Mouse (Mus musculus): ENCODE results near the gene Clec9a. TPM values are rescaled to one million over a fixed set of nuclear protein-coding genes. Genes with fewer than 3 reads are reported as not detected.

Clec9a gene
- total and polyA plus RNA-seq, 3 experiments: not detected

- H3K27ac ChIP-seq (ENCODE audit: control insufficient read depth, low read depth, low read length): no peak overlapping the region
- H3K9ac ChIP-seq (ENCODE audit: control insufficient read depth, low read depth, low read length, poor library complexity, severe bottlenecking): no peak overlapping the region
- H3K4me3 ChIP-seq (ENCODE audit: control insufficient read depth in 1 of 2, insufficient read depth in 1 of 2, low read depth in 2 of 2, low read length in 2 of 2): no peak overlapping the region
- no peaks in the 10 kb centered on the region for H3K9me3 ChIP-seq (replicated peaks; ENCODE audit: insufficient read depth, low read length)
- no peak for DNase-seq (ENCODE audit: low read depth, low spot score)
- no peaks in the 10 kb centered on the region for H3K79me2 ChIP-seq (ENCODE audit: control insufficient read depth, insufficient read depth, low read length, poor library complexity)
- no peak for TF ChIP-seq SMC3 (IDR thresholded peaks at IDR 0.05; ENCODE audit: low read depth, low read length)
- no peak for TF ChIP-seq MEF2A (IDR thresholded peaks at IDR 0.05; ENCODE audit: extremely low read depth, insufficient replicate concordance, low read depth, low read length, poor library complexity, severe bottlenecking)
- TF ChIP-seq ZKSCAN1 (IDR thresholded peaks at IDR 0.05; ENCODE audit: low read depth, low read length): no peak
- TF ChIP-seq TAL1 (IDR thresholded peaks at IDR 0.05; ENCODE audit: low read length): no peak
- no peak for TF ChIP-seq KAT2A (conservative IDR thresholded peaks at IDR 0.05; ENCODE audit: low read depth, low read length)
- no peak for TF ChIP-seq GABPA (IDR thresholded peaks at IDR 0.05; ENCODE audit: low read depth, low read length)
- no peak for TF ChIP-seq ZMIZ1 (IDR thresholded peaks at IDR 0.05; ENCODE audit: low read depth, low read length)
- TF ChIP-seq ELF1 (IDR thresholded peaks at IDR 0.05; ENCODE audit: low read depth, low read length): no peak
- no peak for TF ChIP-seq TCF12 (IDR thresholded peaks at IDR 0.05; ENCODE audit: low read depth, low read length)
- TF ChIP-seq POLR2AphosphoS2 (IDR thresholded peaks at IDR 0.05; ENCODE audit: low read length): no peak
- TF ChIP-seq MAFK (IDR thresholded peaks at IDR 0.05; ENCODE audit: borderline replicate concordance, low read depth, low read length): no peak
- no peak for TF ChIP-seq MYB (IDR thresholded peaks at IDR 0.05; ENCODE audit: low read depth, low read length)
- TF ChIP-seq UBTF (IDR thresholded peaks at IDR 0.05; ENCODE audit: borderline replicate concordance, insufficient read depth, low read depth, low read length): no peak
- TF ChIP-seq TBP (IDR thresholded peaks at IDR 0.05; ENCODE audit: low read depth, low read length): no peak
- TF ChIP-seq CHD1 (IDR thresholded peaks at IDR 0.05; ENCODE audit: low read depth, low read length): no peak
- no peaks in the 10 kb centered on the region for H3K4me1 ChIP-seq (ENCODE audit: control insufficient read depth in 1 of 2, insufficient read depth in 2 of 2, low read length in 2 of 2)
- H3K27me3 ChIP-seq (ENCODE audit: control insufficient read depth in 1 of 2, insufficient read depth in 2 of 2, low read length in 2 of 2): peaks cover 0 to 1% of the 10 kb centered on the region in 2 experiments; a peak in 2 of 4 replicates
- no peaks in the 10 kb centered on the region for H3K36me3 ChIP-seq (ENCODE audit: control insufficient read depth in 1 of 2, insufficient read depth in 2 of 2, low read length in 2 of 2)
These were observed 64.0 kb downstream of the Clec9a start for GRCm38 (mm10) chr6:129472627-129473026.

Other genes with a start within 250 kb of the Clec9a start
- gene Clec2d, start 228.2 kb upstream of the Clec9a start, total RNA-seq (2012; rRNA removed): 1.7 and 2.8 TPM in 2 replicates
- gene Clec2d, start 228.2 kb upstream of the Clec9a start, polyA plus RNA-seq (2012; ENCODE audit: insufficient read depth in 1 of 2, insufficient read length in 2 of 2, low read depth in 1 of 2, low replicate concordance in 2 of 2, missing spikeins in 1 of 2): under 1 TPM in 1 of 2 experiments, not detected in 1; 0.50 TPM
- 0.26 TPM in 1 of 2 replicates, not detected in the other for gene Cd69, start 133.4 kb upstream of the Clec9a start, total RNA-seq (2012; rRNA removed)
- not detected for gene Cd69, start 133.4 kb upstream of the Clec9a start, polyA plus RNA-seq (2012; ENCODE audit: insufficient read depth in 1 of 2, insufficient read length in 2 of 2, low read depth in 1 of 2, low replicate concordance in 2 of 2, missing spikeins in 1 of 2)
- gene 4922502D21Rik, start 77.1 kb upstream of the Clec9a start, total RNA-seq (2012; rRNA removed): not detected in 2 replicates
- gene 4922502D21Rik, start 77.1 kb upstream of the Clec9a start, polyA plus RNA-seq (2012; ENCODE audit: insufficient read depth in 1 of 2, insufficient read length in 2 of 2, low read depth in 1 of 2, low replicate concordance in 2 of 2, missing spikeins in 1 of 2): not detected
- gene Clec12a, start 66.2 kb upstream of the Clec9a start, total RNA-seq (2012; rRNA removed): not detected in 2 replicates
- not detected for gene Clec12a, start 66.2 kb upstream of the Clec9a start, polyA plus RNA-seq (2012; ENCODE audit: insufficient read depth in 1 of 2, insufficient read length in 2 of 2, low read depth in 1 of 2, low replicate concordance in 2 of 2, missing spikeins in 1 of 2)
- not detected in 2 replicates for gene Clec12b, start 23.0 kb upstream of the Clec9a start, total RNA-seq (2012; rRNA removed)
- not detected for gene Clec12b, start 23.0 kb upstream of the Clec9a start, polyA plus RNA-seq (2012; ENCODE audit: insufficient read depth in 1 of 2, insufficient read length in 2 of 2, low read depth in 1 of 2, low replicate concordance in 2 of 2, missing spikeins in 1 of 2)
- gene Clec1b, start 11.6 kb upstream of the Clec9a start, total RNA-seq (2012; rRNA removed): not detected in 2 replicates
- not detected for gene Clec1b, start 11.6 kb upstream of the Clec9a start, polyA plus RNA-seq (2012; ENCODE audit: insufficient read depth in 1 of 2, insufficient read length in 2 of 2, low read depth in 1 of 2, low replicate concordance in 2 of 2, missing spikeins in 1 of 2)
- gene Clec1a, start 43.1 kb downstream of the Clec9a start, total RNA-seq (2012; rRNA removed): not detected in 2 replicates
- gene Clec1a, start 43.1 kb downstream of the Clec9a start, polyA plus RNA-seq (2012; ENCODE audit: insufficient read depth in 1 of 2, insufficient read length in 2 of 2, low read depth in 1 of 2, low replicate concordance in 2 of 2, missing spikeins in 1 of 2): not detected
- gene Olr1, start 98.3 kb downstream of the Clec9a start, total RNA-seq (2012; rRNA removed): 0.03 TPM in 1 of 2 replicates, not detected in the other
- under 1 TPM in 1 of 2 experiments, not detected in 1; 0.06 TPM for gene Olr1, start 98.3 kb downstream of the Clec9a start, polyA plus RNA-seq (2012; ENCODE audit: insufficient read depth in 1 of 2, insufficient read length in 2 of 2, low read depth in 1 of 2, low replicate concordance in 2 of 2, missing spikeins in 1 of 2)
- not detected in 2 replicates for gene Tmem52b, start 103.7 kb downstream of the Clec9a start, total RNA-seq (2012; rRNA removed)
- gene Tmem52b, start 103.7 kb downstream of the Clec9a start, polyA plus RNA-seq (2012; ENCODE audit: insufficient read depth in 1 of 2, insufficient read length in 2 of 2, low read depth in 1 of 2, low replicate concordance in 2 of 2, missing spikeins in 1 of 2): not detected
- gene Gabarapl1, start 124.3 kb downstream of the Clec9a start, total RNA-seq (2012; rRNA removed): 61.3 and 65.7 TPM in 2 replicates
- 10 to 100 TPM in 1 of 2 experiments, not detected in 1; 99.5 TPM for gene Gabarapl1, start 124.3 kb downstream of the Clec9a start, polyA plus RNA-seq (2012; ENCODE audit: insufficient read depth in 1 of 2, insufficient read length in 2 of 2, low read depth in 1 of 2, low replicate concordance in 2 of 2, missing spikeins in 1 of 2)
- gene Klre1, start 169.0 kb downstream of the Clec9a start, total RNA-seq (2012; rRNA removed): not detected in 2 replicates
- gene Klre1, start 169.0 kb downstream of the Clec9a start, polyA plus RNA-seq (2012; ENCODE audit: insufficient read depth in 1 of 2, insufficient read length in 2 of 2, low read depth in 1 of 2, low replicate concordance in 2 of 2, missing spikeins in 1 of 2): not detected
- gene Klrd1, start 182.9 kb downstream of the Clec9a start, total RNA-seq (2012; rRNA removed): not detected in 2 replicates
- not detected for gene Klrd1, start 182.9 kb downstream of the Clec9a start, polyA plus RNA-seq (2012; ENCODE audit: insufficient read depth in 1 of 2, insufficient read length in 2 of 2, low read depth in 1 of 2, low replicate concordance in 2 of 2, missing spikeins in 1 of 2)
- gene Klrk1, start 215.0 kb downstream of the Clec9a start, total RNA-seq (2012; rRNA removed): not detected in 2 replicates
- not detected for gene Klrk1, start 215.0 kb downstream of the Clec9a start, polyA plus RNA-seq (2012; ENCODE audit: insufficient read depth in 1 of 2, insufficient read length in 2 of 2, low read depth in 1 of 2, low replicate concordance in 2 of 2, missing spikeins in 1 of 2)
- not detected in 2 replicates for gene Klrc3, start 234.5 kb downstream of the Clec9a start, total RNA-seq (2012; rRNA removed)
- not detected for gene Klrc3, start 234.5 kb downstream of the Clec9a start, polyA plus RNA-seq (2012; ENCODE audit: insufficient read depth in 1 of 2, insufficient read length in 2 of 2, low read depth in 1 of 2, low replicate concordance in 2 of 2, missing spikeins in 1 of 2)